Mouse (Mus musculus) liver, embryonic 11.5 days (tissue): ENCODE results near the gene Naa35. TPM values are rescaled to one million over a fixed set of nuclear protein-coding genes. Genes with fewer than 3 reads are reported as not detected.

ENCODE experiments used
- ATAC-seq: fragments of 200-750 bp; cut with Nextera tagmentation; replicated peaks from 2 replicates; pipeline ENCODE4 v1.8.0; 2017; ENCODE audit warnings: moderate number of reproducible peaks, mild to moderate bottlenecking, moderate TSS enrichment, moderate library complexity; ENCODE audit not compliant: low FRiP score
- DNase-seq: peaks from one replicate; pipeline ENCODE4 v3.0.0-alpha.2; 2017; ENCODE audit warnings: low spot score
- H3K27ac ChIP-seq: fragments of 300-500 bp; sonication (generic); 2 replicates; pipeline ENCODE4 v1.5.1; 2014; ENCODE audit warnings: mild to moderate bottlenecking, low read depth, low read length, control low read depth
- H3K27me3 ChIP-seq: fragments of 300-500 bp; sonication (generic); replicated peaks from 2 replicates; pipeline ENCODE4 v1.6.1; 2014; ENCODE audit warnings: low read length, mixed read lengths; ENCODE audit not compliant: control insufficient read depth, insufficient read depth
- H3K36me3 ChIP-seq: fragments of 300-500 bp; sonication (generic); 2 replicates; pipeline ENCODE4 v1.6.1; 2014; ENCODE audit warnings: mild to moderate bottlenecking, low read length, moderate library complexity, mixed read lengths; ENCODE audit not compliant: control insufficient read depth, insufficient read depth
- H3K4me1 ChIP-seq: fragments of 300-500 bp; sonication (generic); replicated peaks from 2 replicates; pipeline ENCODE4 v1.6.1; 2014; ENCODE audit warnings: low read length, mixed read lengths; ENCODE audit not compliant: control insufficient read depth, insufficient read depth
- H3K4me2 ChIP-seq: fragments of 300-500 bp; sonication (generic); 2 replicates; pipeline ENCODE4 v1.6.1; 2014; ENCODE audit warnings: mild to moderate bottlenecking, control low read depth, moderate library complexity
- H3K4me3 ChIP-seq: fragments of 300-500 bp; sonication (generic); 2 replicates; pipeline ENCODE4 v1.5.1; 2014; ENCODE audit warnings: low read depth, low read length, control low read depth
- H3K9ac ChIP-seq: fragments of 300-500 bp; sonication (generic); 2 replicates; pipeline ENCODE4 v1.6.1; 2014; ENCODE audit warnings: low read depth, low read length, control low read depth
- H3K9me3 ChIP-seq: fragments of 300-500 bp; sonication (generic); 2 replicates; pipeline ENCODE4 v1.6.1; 2016; ENCODE audit warnings: low read length, inconsistent platforms, mixed read lengths; ENCODE audit not compliant: control insufficient read depth
- WGBS: fragments of 180-500 bp; shearing (Covaris S2); extraction: QIAGEN DNeasy Blood & Tissue Kit; methylation state at CpG from one replicate; pipeline ENCODE4 v1.1.7; 2014; 5-methylcytosine and 5-hydroxymethylcytosine counted together
- polyA plus RNA-seq: library from polyadenylated mRNA; unstranded; fragments of >200 nt; fragmentation: Nextera tagmentation; extraction: Ambion mirVana; gene quantifications from 2 replicates; pipeline ENCODE4 v1.2.1, GENCODE M21; 2014

Gene Naa35
- polyA plus RNA-seq, 1 experiment from 2014 or later: 53.6 TPM

GRCm38 (mm10) chr13:59661966-59662365 is 76.9 kb downstream of the Naa35 start:
- ATAC-seq (no peak), DNase-seq (no peak)
- 96% methylated on average over 12 of the region's 12 CpGs for WGBS
- H3K4me1 ChIP-seq: peaks cover under 1% of the 10 kb centered on the region; the same call in 1 of the 2 replicates
- H3K4me3 ChIP-seq: no peak overlapping the region
- no peak overlapping the region for H3K9ac ChIP-seq
- H3K27ac ChIP-seq: no peak overlapping the region
- peaks cover 54% of the 10 kb centered on the region for H3K36me3 ChIP-seq
- H3K9me3 ChIP-seq: no peaks in the 10 kb centered on the region
- H3K4me2 ChIP-seq: no peak overlapping the region
- H3K27me3 ChIP-seq: no peaks in the 10 kb centered on the region

- Histone ChIP-seq H3K4me1 (peaks cover 15% of the 10 kb centered on the region), H3K4me3 (no peak overlapping the region), H3K9ac (no peak overlapping the region), H3K9me3 (no peaks in the 10 kb centered on the region), H3K27me3 (no peaks in the 10 kb centered on the region), H3K4me2 (no peak overlapping the region), H3K36me3 (peaks cover 40% of the 10 kb centered on the region), H3K27ac (no peak overlapping the region)
- DNase-seq (no peak), ATAC-seq (no peak)
- 90% methylated on average over 19 of the region's 19 CpGs for WGBS
Observed at GRCm38 (mm10) chr13:59663939-59664712, 79.1 kb downstream of the Naa35 start.

- no peak overlapping the region for H3K9ac ChIP-seq
- no peak overlapping the region for H3K4me2 ChIP-seq
- H3K4me1 ChIP-seq: peaks cover 40% of the 10 kb centered on the region
- no peaks in the 10 kb centered on the region for H3K27me3 ChIP-seq
- H3K27ac ChIP-seq: no peak overlapping the region
- ATAC-seq: no peak
- 78% methylated on average over 5 of the region's 5 CpGs for WGBS
- H3K4me3 ChIP-seq: no peak overlapping the region
- H3K9me3 ChIP-seq: no peaks in the 10 kb centered on the region
- no peak for DNase-seq
- H3K36me3 ChIP-seq: peaks cover 27% of the 10 kb centered on the region
Observed at GRCm38 (mm10) chr13:59667763-59668162, 82.7 kb downstream of the Naa35 start.

- Histone ChIP-seq H3K9ac (no peak overlapping the region), H3K4me3 (peak overlapping the region; percentile 4; the same call in 1 of the 2 replicates), H3K36me3 (peaks cover 20% of the 10 kb centered on the region), H3K4me2 (peak overlapping the region; percentile 50), H3K4me1 (peaks cover 45% of the 10 kb centered on the region), H3K9me3 (no peaks in the 10 kb centered on the region), H3K27me3 (no peaks in the 10 kb centered on the region), H3K27ac (peak overlapping the region; percentile 66)
- DNase-seq (peak; percentile 60), ATAC-seq (peak; percentile 98)
- WGBS: 18% methylated on average over 11 of the region's 11 CpGs
Observed at GRCm38 (mm10) chr13:59668501-59669093, 83.5 kb downstream of the Naa35 start.

GRCm38 (mm10) chr13:59669946-59670345 is 84.9 kb downstream of the Naa35 start:
- peaks cover 50% of the 10 kb centered on the region for H3K4me1 ChIP-seq
- no peak overlapping the region for H3K4me3 ChIP-seq
- ATAC-seq (no peak), DNase-seq (no peak)
- H3K9ac ChIP-seq: no peak overlapping the region
- H3K4me2 ChIP-seq: no peak overlapping the region; the same call in 1 of the 2 replicates
- H3K27ac ChIP-seq: no peak overlapping the region; the same call in 1 of the 2 replicates
- H3K36me3 ChIP-seq: peaks cover 8% of the 10 kb centered on the region; the same call in 1 of the 2 replicates
- H3K9me3 ChIP-seq: no peaks in the 10 kb centered on the region
- WGBS: 90% methylated on average over 10 of the region's 10 CpGs
- H3K27me3 ChIP-seq: no peaks in the 10 kb centered on the region

GRCm38 (mm10) chr13:59671521-59671920 is 86.5 kb downstream of the Naa35 start:
- peak overlapping the region; percentile 28; the same call in 1 of the 2 replicates for H3K27ac ChIP-seq
- ATAC-seq (no peak), DNase-seq (no peak)
- H3K4me3 ChIP-seq: no peak overlapping the region
- no peak overlapping the region for H3K9ac ChIP-seq
- 56% methylated on average over 2 of the region's 2 CpGs for WGBS
- no peak overlapping the region; the same call in 1 of the 2 replicates for H3K4me2 ChIP-seq
- peaks cover 50% of the 10 kb centered on the region for H3K4me1 ChIP-seq
- no peaks in the 10 kb centered on the region for H3K9me3 ChIP-seq
- H3K27me3 ChIP-seq: no peaks in the 10 kb centered on the region
- 0 out of 2 replicates have a peak, but pooled peaks cover 3% of the 10 kb centered on the region for H3K36me3 ChIP-seq

- H3K9me3 ChIP-seq: no peaks in the 10 kb centered on the region
- DNase-seq (no peak), ATAC-seq (no peak)
- H3K36me3 ChIP-seq: no peaks in the 10 kb centered on the region
- H3K27ac ChIP-seq: peak overlapping the region; percentile 28; the same call in 1 of the 2 replicates
- peak overlapping the region; percentile 50 for H3K4me2 ChIP-seq
- H3K4me3 ChIP-seq: 0 out of 2 replicates have a peak overlapping the region, but pooled peaks have one; percentile 11
- H3K27me3 ChIP-seq: no peaks in the 10 kb centered on the region
- peaks cover 47% of the 10 kb centered on the region for H3K4me1 ChIP-seq
- no peak overlapping the region for H3K9ac ChIP-seq
- 37% methylated on average over 6 of the region's 6 CpGs for WGBS
Observed at GRCm38 (mm10) chr13:59672248-59672647, 87.2 kb downstream of the Naa35 start.

- H3K4me2 ChIP-seq: peak overlapping the region; percentile 76
- no peaks in the 10 kb centered on the region for H3K36me3 ChIP-seq
- no peak overlapping the region for H3K27ac ChIP-seq
- no peaks in the 10 kb centered on the region for H3K27me3 ChIP-seq
- H3K9me3 ChIP-seq: no peaks in the 10 kb centered on the region
- whole genome bisulfite sequencing: 72% methylated on average over 7 of the region's 7 CpGs
- ATAC-seq (no peak), DNase-seq (no peak)
- peak overlapping the region; percentile 57 for H3K9ac ChIP-seq
- peaks cover 40% of the 10 kb centered on the region for H3K4me1 ChIP-seq
- H3K4me3 ChIP-seq: peak overlapping the region; percentile 89
Observed at GRCm38 (mm10) chr13:59673597-59673996, 88.5 kb downstream of the Naa35 start.
